Mouse (Mus musculus): ENCODE data around the gene Pdk1. TPM values are rescaled to one million over a fixed set of nuclear protein-coding genes. Genes with fewer than 3 reads are reported as not detected.
A peak's percentile ranks its signal among the peaks of the same experiment; 100 is the strongest.

Pdk1 gene
- polyA plus RNA-seq, 1 experiment from 2014 or later: 40.5 TPM

GRCm38 (mm10) chr2:71867019-71867418, 6.0 kb upstream of the Pdk1 start:
- Histone ChIP-seq H3K27me3 (ENCODE audit: control insufficient read depth, insufficient read depth, low read length) (no peaks in the 10 kb centered on the region), H3K9me3 (ENCODE audit: control insufficient read depth, low read length) (no peaks in the 10 kb centered on the region), H3K27ac (ENCODE audit: low read depth, low read length) (peak overlapping the region; percentile 47; the same call in 1 of the 2 replicates), H3K9ac (ENCODE audit: low read depth, low read length) (no peak overlapping the region), H3K4me1 (ENCODE audit: control insufficient read depth, insufficient read depth, low read length) (no peaks in the 10 kb centered on the region), H3K4me3 (ENCODE audit: low read length) (no peak overlapping the region), H3K36me3 (ENCODE audit: control insufficient read depth, insufficient read depth, low read length) (no peaks in the 10 kb centered on the region), H3K4me2 (replicated peaks; ENCODE audit: low read depth, low read length) (no peak overlapping the region)
- ATAC-seq (ENCODE audit: low FRiP score, low TSS enrichment): no peak
- 63% methylated on average over 3 of the region's 3 CpGs for WGBS

GRCm38 (mm10) chr2:71867480-71867879, 5.5 kb upstream of the Pdk1 start:
- Histone ChIP-seq H3K9ac (ENCODE audit: low read depth, low read length) (no peak overlapping the region), H3K27ac (ENCODE audit: low read depth, low read length) (peak overlapping the region; percentile 47; the same call in 1 of the 2 replicates), H3K36me3 (ENCODE audit: control insufficient read depth, insufficient read depth, low read length) (no peaks in the 10 kb centered on the region), H3K4me1 (ENCODE audit: control insufficient read depth, insufficient read depth, low read length) (no peaks in the 10 kb centered on the region), H3K4me2 (replicated peaks; ENCODE audit: low read depth, low read length) (0 out of 2 replicates have a peak overlapping the region, but pooled peaks have one; percentile 17), H3K4me3 (ENCODE audit: low read length) (no peak overlapping the region), H3K27me3 (ENCODE audit: control insufficient read depth, insufficient read depth, low read length) (no peaks in the 10 kb centered on the region), H3K9me3 (ENCODE audit: control insufficient read depth, low read length) (no peaks in the 10 kb centered on the region)
- no peak; the same call in 1 of the 2 replicates for ATAC-seq (ENCODE audit: low FRiP score, low TSS enrichment)
- WGBS: 9% methylated on average over 5 of the region's 5 CpGs

- Histone ChIP-seq H3K4me2 (replicated peaks; ENCODE audit: low read depth, low read length) (no peak overlapping the region), H3K4me1 (ENCODE audit: control insufficient read depth, insufficient read depth, low read length) (no peaks in the 10 kb centered on the region), H3K27me3 (ENCODE audit: control insufficient read depth, insufficient read depth, low read length) (no peaks in the 10 kb centered on the region), H3K36me3 (ENCODE audit: control insufficient read depth, insufficient read depth, low read length) (no peaks in the 10 kb centered on the region), H3K9me3 (ENCODE audit: control insufficient read depth, low read length) (no peaks in the 10 kb centered on the region), H3K4me3 (ENCODE audit: low read length) (no peak overlapping the region), H3K27ac (ENCODE audit: low read depth, low read length) (no peak overlapping the region), H3K9ac (ENCODE audit: low read depth, low read length) (no peak overlapping the region)
- no peak for ATAC-seq (ENCODE audit: low FRiP score, low TSS enrichment)
- 82% methylated on average over 1 of the region's 1 CpGs for WGBS
These were observed 4.8 kb upstream of the Pdk1 start for GRCm38 (mm10) chr2:71868256-71868655.

GRCm38 (mm10) chr2:71872141-71872540, 883 bp upstream of the Pdk1 start:
- 77% methylated on average over 10 of the region's 10 CpGs for WGBS

GRCm38 (mm10) chr2:71873474-71874322, 674 bp downstream of the Pdk1 start:
- no peak; the same call in 1 of the 2 replicates for ATAC-seq (ENCODE audit: low FRiP score, low TSS enrichment)
- H3K4me3 ChIP-seq (ENCODE audit: low read length): peak overlapping the region; percentile 61
- H3K9ac ChIP-seq (ENCODE audit: low read depth, low read length): peak overlapping the region; percentile 76
- WGBS: 4% methylated on average over 44 of the region's 51 CpGs
- H3K27me3 ChIP-seq (ENCODE audit: control insufficient read depth, insufficient read depth, low read length): no peaks in the 10 kb centered on the region
- H3K4me2 ChIP-seq (replicated peaks; ENCODE audit: low read depth, low read length): peak overlapping the region; percentile 73
- 0 out of 2 replicates have a peak, but pooled peaks cover 4% of the 10 kb centered on the region for H3K36me3 ChIP-seq (ENCODE audit: control insufficient read depth, insufficient read depth, low read length)
- peak overlapping the region; percentile 70 for H3K27ac ChIP-seq (ENCODE audit: low read depth, low read length)
- H3K9me3 ChIP-seq (ENCODE audit: control insufficient read depth, low read length): no peaks in the 10 kb centered on the region
- H3K4me1 ChIP-seq (ENCODE audit: control insufficient read depth, insufficient read depth, low read length): peaks cover 6% of the 10 kb centered on the region; the same call in 1 of the 2 replicates

More at GRCm38 (mm10) chr2:71872141-71872540, 883 bp upstream of the Pdk1 start:
- Histone ChIP-seq H3K27ac (ENCODE audit: low read depth, low read length) (no peak overlapping the region), H3K4me1 (ENCODE audit: control insufficient read depth, insufficient read depth, low read length) (peaks cover 6% of the 10 kb centered on the region; the same call in 1 of the 2 replicates), H3K9ac (ENCODE audit: low read depth, low read length) (no peak overlapping the region), H3K9me3 (ENCODE audit: control insufficient read depth, low read length) (no peaks in the 10 kb centered on the region), H3K4me3 (ENCODE audit: low read length) (peak overlapping the region; percentile 61), H3K27me3 (ENCODE audit: control insufficient read depth, insufficient read depth, low read length) (no peaks in the 10 kb centered on the region), H3K4me2 (replicated peaks; ENCODE audit: low read depth, low read length) (peak overlapping the region; percentile 73), H3K36me3 (ENCODE audit: control insufficient read depth, insufficient read depth, low read length) (no peaks in the 10 kb centered on the region)
- ATAC-seq (ENCODE audit: low FRiP score, low TSS enrichment): no peak

GRCm38 (mm10) chr2:71874422-71874821, 1.4 kb downstream of the Pdk1 start:
- no peak for ATAC-seq (ENCODE audit: low FRiP score, low TSS enrichment)
- no peak overlapping the region for H3K27ac ChIP-seq (ENCODE audit: low read depth, low read length)
- H3K9ac ChIP-seq (ENCODE audit: low read depth, low read length): no peak overlapping the region
- peaks cover 6% of the 10 kb centered on the region; the same call in 1 of the 2 replicates for H3K4me1 ChIP-seq (ENCODE audit: control insufficient read depth, insufficient read depth, low read length)
- no peaks in the 10 kb centered on the region for H3K9me3 ChIP-seq (ENCODE audit: control insufficient read depth, low read length)
- 0 out of 2 replicates have a peak, but pooled peaks cover 4% of the 10 kb centered on the region for H3K36me3 ChIP-seq (ENCODE audit: control insufficient read depth, insufficient read depth, low read length)
- 79% methylated on average over 2 of the region's 2 CpGs for WGBS
- 0 out of 2 replicates have a peak overlapping the region, but pooled peaks have one; percentile 61 for H3K4me3 ChIP-seq (ENCODE audit: low read length)
- peak overlapping the region; percentile 73 for H3K4me2 ChIP-seq (replicated peaks; ENCODE audit: low read depth, low read length)
- H3K27me3 ChIP-seq (ENCODE audit: control insufficient read depth, insufficient read depth, low read length): no peaks in the 10 kb centered on the region

- 77% methylated on average over 2 of the region's 2 CpGs for WGBS
These were observed 1.8 kb downstream of the Pdk1 start for GRCm38 (mm10) chr2:71874836-71875235.

GRCm38 (mm10) chr2:71877865-71878264, 4.8 kb downstream of the Pdk1 start:
- 93% methylated on average over 4 of the region's 4 CpGs for WGBS
- Histone ChIP-seq H3K9ac (ENCODE audit: low read depth, low read length) (no peak overlapping the region), H3K4me2 (replicated peaks; ENCODE audit: low read depth, low read length) (no peak overlapping the region), H3K4me1 (ENCODE audit: control insufficient read depth, insufficient read depth, low read length) (peaks cover 6% of the 10 kb centered on the region; the same call in 1 of the 2 replicates), H3K36me3 (ENCODE audit: control insufficient read depth, insufficient read depth, low read length) (peaks cover 12% of the 10 kb centered on the region; the same call in 1 of the 2 replicates), H3K4me3 (ENCODE audit: low read length) (no peak overlapping the region), H3K27me3 (ENCODE audit: control insufficient read depth, insufficient read depth, low read length) (no peaks in the 10 kb centered on the region), H3K27ac (ENCODE audit: low read depth, low read length) (no peak overlapping the region), H3K9me3 (ENCODE audit: control insufficient read depth, low read length) (no peaks in the 10 kb centered on the region)
- ATAC-seq (ENCODE audit: low FRiP score, low TSS enrichment): no peak

More at GRCm38 (mm10) chr2:71874836-71875235, 1.8 kb downstream of the Pdk1 start:
- ATAC-seq (ENCODE audit: low FRiP score, low TSS enrichment): no peak
- H3K36me3 ChIP-seq (ENCODE audit: control insufficient read depth, insufficient read depth, low read length): 0 out of 2 replicates have a peak, but pooled peaks cover 4% of the 10 kb centered on the region
- H3K9me3 ChIP-seq (ENCODE audit: control insufficient read depth, low read length): no peaks in the 10 kb centered on the region
- peaks cover 6% of the 10 kb centered on the region; the same call in 1 of the 2 replicates for H3K4me1 ChIP-seq (ENCODE audit: control insufficient read depth, insufficient read depth, low read length)
- no peaks in the 10 kb centered on the region for H3K27me3 ChIP-seq (ENCODE audit: control insufficient read depth, insufficient read depth, low read length)
- H3K27ac ChIP-seq (ENCODE audit: low read depth, low read length): no peak overlapping the region
- no peak overlapping the region for H3K9ac ChIP-seq (ENCODE audit: low read depth, low read length)
- no peak overlapping the region for H3K4me3 ChIP-seq (ENCODE audit: low read length)
- H3K4me2 ChIP-seq (replicated peaks; ENCODE audit: low read depth, low read length): no peak overlapping the region

- peaks cover 12% of the 10 kb centered on the region; the same call in 1 of the 2 replicates for H3K36me3 ChIP-seq (ENCODE audit: control insufficient read depth, insufficient read depth, low read length)
- H3K4me3 ChIP-seq (ENCODE audit: low read length): no peak overlapping the region
- H3K9me3 ChIP-seq (ENCODE audit: control insufficient read depth, low read length): no peaks in the 10 kb centered on the region
- H3K27ac ChIP-seq (ENCODE audit: low read depth, low read length): no peak overlapping the region
- ATAC-seq (ENCODE audit: low FRiP score, low TSS enrichment): no peak
- no peaks in the 10 kb centered on the region for H3K27me3 ChIP-seq (ENCODE audit: control insufficient read depth, insufficient read depth, low read length)
- no peak overlapping the region for H3K9ac ChIP-seq (ENCODE audit: low read depth, low read length)
- peaks cover 6% of the 10 kb centered on the region; the same call in 1 of the 2 replicates for H3K4me1 ChIP-seq (ENCODE audit: control insufficient read depth, insufficient read depth, low read length)
- H3K4me2 ChIP-seq (replicated peaks; ENCODE audit: low read depth, low read length): no peak overlapping the region
- 86% methylated on average over 2 of the region's 2 CpGs for WGBS
These were observed 5.4 kb downstream of the Pdk1 start for GRCm38 (mm10) chr2:71878441-71878840.
